Mouse (Mus musculus) T-helper 1 cell (primary cell): Measurements from ENCODE around the gene Slc35d2.

ENCODE experiments used
- in situ Hi-C: fragments of 300-600 bp; cut with MboI, MseI; formaldehyde crosslinking; loops from one replicate; pipeline ENCODE4 v1.15.1; 2025; ENCODE audit warnings: high pct_unique_total_duplicates

Slc35d2 gene

DNA sequence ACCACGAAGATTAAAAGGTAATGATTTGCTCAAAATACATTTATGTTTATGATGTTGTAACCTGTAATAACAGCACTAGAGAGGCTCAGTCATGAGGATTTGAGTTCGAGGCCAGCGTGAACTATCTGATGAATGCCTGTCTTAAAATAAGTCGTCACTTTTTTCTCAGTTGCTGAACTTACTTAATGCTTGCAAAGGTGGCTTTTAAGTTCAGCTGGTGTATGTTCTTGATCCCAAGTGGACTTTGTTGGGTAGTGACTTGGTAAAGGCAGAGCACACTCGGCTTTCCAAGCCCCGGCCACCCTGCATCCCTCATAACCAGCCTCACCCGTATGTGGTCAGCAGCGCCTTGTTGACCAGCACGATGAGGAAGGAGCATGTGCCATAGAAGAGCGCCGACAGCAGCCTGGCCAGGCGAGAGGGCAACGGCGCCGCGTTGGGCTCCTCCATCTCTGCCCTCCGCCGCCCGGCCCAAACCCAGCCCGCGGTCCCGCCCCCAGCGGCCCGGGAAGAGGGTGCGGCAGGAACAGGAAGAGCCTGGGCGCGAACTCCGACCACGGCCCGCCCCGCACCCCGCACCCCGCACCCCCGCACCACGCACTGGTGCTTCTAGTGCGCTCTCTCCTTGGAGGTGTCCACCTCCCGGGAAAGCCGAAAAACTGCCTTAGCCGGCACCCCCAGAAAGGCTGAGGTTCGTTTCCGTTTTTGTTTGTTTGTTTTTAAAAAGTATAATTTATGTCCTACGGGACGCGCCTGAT, at the start of gene Slc35d2:
TSS of gene Slc35d2 (minus strand) at position 511 of the 758 bp plus-strand sequence.
- in situ Hi-C loops, result no loop called here

DNA sequence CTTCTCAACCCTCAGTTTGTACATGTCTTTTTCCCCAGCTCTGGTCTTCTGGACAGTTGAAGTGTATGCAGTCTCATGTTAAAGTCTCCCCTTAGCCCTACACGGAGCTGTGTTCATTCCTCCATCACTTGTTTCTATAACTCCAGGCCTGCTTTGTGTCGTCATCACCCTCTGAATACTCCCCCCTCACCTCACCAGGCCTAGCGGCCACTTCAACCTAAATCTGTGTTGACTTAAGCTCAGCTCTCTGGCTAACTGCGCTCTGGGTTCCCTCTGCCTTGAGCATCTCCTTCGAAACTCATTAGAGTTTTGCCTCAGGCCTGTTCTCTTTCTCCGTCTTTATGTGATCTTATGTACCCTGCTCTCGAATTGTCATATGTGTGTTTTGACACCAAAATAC, 48.8 kb upstream of the Slc35d2 start:
- in situ Hi-C loops, result loop anchor here (5.0 kb wide), 2 partner anchors 34 to 124 kb away; no protein-coding TSS in a partner anchor

DNA sequence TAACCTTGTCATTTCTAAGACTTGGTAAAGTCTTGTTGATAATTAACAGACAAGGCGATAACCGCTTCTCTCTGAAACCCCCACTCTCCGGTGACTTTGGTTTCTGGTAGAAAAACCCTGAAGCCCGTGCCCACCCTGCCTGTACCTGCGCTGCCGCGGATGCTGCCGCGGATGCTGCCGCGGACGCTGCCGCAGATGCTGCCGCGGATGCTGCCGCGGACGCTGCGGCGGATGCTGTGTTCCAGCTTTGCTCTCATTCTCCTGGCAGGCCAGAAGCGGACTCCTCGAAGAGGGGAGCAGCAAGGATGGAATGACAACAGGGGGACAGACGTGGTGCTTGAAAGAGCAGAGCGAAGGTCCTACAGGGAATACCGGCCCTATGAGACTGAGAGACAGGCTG, 40.6 kb upstream of the Slc35d2 start:
- in situ Hi-C loops, result loop anchor here (25.0 kb wide), 1 partner anchor 1068 kb away; no protein-coding TSS in a partner anchor

DNA sequence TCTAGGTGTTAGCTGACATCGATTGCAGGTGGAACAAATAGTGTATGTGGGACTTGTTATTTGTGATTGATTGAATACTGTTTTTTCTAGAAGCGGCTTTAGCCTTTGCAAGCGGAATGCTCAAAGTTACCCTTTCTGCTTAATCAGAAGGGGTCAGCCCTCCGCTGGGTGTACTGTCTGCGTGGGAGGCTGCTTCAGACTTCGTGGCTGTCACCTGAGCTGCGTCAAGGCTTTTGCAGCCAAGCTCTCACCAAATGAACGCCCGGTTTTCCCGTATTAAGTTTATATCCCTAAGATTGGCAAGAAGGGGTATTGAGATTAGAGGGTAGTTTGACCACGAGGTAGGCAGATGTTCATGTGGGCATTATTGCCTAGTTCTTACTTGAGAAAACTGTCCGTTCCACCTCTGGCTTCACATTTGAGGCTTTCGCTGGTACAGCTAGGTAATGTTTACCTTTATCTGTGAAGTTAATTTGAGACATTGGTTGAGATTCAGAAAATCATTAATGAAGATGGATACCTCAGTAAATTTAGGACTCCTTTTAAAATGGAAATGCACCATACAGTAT, 34.1 kb upstream of the Slc35d2 start:
- in situ Hi-C loops, result loop anchor here (25.0 kb wide), 1 partner anchor 1074 kb away; no protein-coding TSS in a partner anchor

DNA sequence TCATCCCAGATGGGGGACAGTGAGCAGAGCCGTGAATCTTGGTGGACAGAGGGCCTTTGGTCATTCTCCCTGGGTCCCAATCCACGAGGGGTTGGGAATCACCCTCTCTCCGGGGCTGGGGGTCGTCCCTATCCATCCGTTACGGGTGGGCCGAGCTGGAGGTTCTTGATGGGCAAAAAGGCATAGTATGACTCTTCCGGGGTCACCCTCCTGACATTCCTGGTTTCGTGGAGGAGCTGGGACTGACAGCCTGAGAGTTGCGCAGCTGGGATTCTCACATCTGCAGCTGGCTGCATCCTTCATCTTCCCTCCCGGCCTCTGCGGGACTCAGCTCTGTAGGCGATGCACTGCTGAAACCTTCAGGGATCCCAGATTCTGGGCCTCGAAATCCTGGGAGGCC, 33.5 kb upstream of the Slc35d2 start:
- in situ Hi-C loops, result loop anchor here (25.0 kb wide), 1 partner anchor 1075 kb away; no protein-coding TSS in a partner anchor

DNA sequence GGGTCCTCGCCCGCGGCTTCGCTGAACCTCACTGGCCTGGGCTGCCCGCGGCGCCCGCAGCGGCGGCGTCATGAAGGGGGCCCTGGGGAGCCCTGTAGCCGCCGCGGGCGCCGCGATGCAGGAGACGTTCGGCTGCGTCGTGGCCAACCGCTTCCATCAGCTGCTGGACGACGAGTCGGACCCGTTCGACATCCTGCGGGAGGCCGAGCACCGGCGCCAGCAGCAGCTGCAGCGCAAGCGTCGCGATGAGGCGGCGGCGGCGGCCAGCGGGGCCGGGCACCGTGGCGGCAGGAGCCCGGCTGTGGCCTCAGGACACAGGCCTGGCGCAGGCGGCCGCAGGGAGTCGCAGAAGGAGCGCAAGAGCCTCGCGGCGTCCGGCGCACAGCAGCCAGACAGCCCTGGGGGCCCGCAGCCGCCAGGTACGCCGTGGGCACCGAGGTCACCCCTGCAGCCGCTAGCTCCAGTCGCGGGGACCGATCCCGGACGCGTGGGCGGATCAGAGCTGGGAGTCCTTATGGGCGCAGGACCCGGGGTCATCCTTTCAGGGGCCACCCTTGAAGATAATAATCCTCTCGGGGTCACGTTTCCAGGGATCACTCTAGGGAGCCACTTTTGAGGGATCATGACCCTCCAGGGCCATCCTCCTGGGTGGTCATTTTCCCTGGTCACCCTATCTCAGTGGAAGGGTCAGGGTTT, 32.9 kb upstream of the Slc35d2 start:
- in situ Hi-C loops, result loop anchor here (25.0 kb wide), 1 partner anchor 1075 kb away; no protein-coding TSS in a partner anchor

DNA sequence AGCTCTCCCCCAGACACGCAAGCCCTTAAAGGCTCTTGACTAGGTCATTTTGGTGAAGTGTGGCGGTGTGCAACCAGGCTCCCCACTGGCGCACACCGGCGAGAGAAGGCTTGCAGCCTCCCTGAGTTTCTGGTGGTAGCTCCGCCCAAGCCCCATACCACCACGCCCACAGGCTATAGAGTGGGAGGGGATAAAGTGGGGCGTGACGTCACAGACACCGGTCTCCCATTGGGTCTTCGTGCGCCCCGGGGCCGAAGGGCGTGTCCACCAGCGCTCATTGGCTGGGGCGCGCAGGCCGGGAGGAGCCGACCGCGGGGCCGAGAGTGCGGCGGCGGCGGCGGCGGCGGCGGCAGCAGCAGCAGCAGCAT, 32.4 kb upstream of the Slc35d2 start, which contains the start of gene Habp4:
TSS of gene Habp4 (plus strand) at position 277 of the 368 bp plus-strand sequence.
- in situ Hi-C loops, result loop anchor here (25.0 kb wide), 1 partner anchor 1076 kb away; no protein-coding TSS in a partner anchor

DNA sequence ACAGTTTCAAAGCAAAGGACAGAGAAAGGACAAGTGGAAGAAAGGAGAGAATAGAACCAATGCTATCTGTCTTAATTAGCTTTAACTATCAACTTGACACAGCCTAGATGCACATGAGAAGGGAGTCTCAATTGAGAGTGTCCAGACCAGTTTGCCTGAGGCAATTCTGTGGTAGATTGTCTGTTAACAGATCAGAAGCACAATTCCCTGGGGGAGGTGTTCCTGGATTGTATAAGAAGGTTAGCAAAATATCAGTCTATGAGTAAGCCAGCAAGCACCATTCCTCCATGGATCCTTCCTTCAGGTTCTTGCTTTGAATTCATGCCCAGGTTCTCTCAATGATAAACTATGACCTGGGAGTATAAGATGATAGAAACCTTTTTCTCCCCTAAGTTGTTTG, 27.8 kb upstream of the Slc35d2 start:
- in situ Hi-C loops, result loop anchor here (25.0 kb wide), 1 partner anchor 1080 kb away; no protein-coding TSS in a partner anchor

DNA sequence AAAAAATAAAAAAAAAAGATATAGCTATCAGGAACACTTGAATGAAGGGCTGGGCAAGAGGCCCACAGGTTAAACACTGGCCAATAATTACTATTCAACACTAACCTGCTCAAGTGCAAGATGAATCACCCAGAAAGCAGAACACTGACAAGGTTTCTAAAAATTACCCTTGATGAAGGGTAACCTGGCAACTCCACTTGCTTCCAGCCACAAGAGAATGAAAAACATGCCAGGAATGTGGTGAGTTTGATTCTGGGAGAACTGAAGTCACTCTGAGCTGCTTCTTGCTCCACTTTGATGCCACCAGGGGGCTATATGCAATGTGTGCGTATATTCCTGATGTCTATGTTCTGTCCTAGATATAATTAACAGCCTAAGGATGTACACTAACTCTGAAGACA, 26.0 kb upstream of the Slc35d2 start:
- in situ Hi-C loops, result loop anchor here (25.0 kb wide), 1 partner anchor 1082 kb away; no protein-coding TSS in a partner anchor

DNA sequence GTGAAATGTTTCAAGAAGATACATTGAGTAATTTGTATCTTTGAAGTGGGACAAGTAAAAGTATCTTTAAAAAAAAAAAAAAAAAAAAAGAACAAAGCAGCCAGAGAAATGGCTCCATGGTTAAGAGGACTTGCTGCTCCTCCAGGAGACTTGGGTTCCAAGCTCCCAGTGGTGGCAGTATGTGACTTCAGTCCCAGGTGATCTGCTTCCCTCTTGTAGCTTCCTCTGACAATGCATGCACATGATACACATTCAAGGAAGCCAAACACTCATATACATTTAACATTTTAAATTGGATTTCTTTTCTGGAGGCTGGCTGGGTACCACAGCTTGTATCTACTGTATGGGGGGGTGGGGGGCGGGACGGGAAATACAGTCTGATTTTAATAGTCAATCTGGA, 25.5 kb upstream of the Slc35d2 start:
- in situ Hi-C loops, result loop anchor here (25.0 kb wide), 1 partner anchor 1083 kb away; no protein-coding TSS in a partner anchor

DNA sequence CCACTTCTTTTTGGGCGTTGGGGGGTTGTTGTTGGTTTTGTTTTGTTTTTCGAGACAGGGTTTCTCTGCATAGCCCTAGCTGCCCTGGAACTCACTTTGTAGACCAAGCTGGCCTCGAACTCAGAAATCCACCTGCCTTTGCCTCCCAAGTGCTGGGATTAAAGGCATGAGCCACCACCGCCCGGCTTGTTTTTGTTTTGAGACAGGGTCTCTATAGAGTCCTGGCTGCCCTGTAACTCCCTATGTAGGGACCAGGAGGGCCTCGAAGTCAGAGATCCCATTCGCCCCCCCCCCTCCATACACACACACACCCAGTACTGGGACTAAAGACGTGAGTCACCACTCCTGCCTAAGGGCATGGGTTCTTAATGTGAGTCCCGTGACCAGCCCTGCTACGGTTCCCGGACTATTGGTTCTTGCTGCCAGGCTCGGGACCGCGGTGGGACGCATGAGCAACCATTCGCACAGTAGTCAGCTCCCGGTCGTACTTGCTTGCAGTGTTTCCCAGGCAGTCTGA, 24.6 kb upstream of the Slc35d2 start:
- in situ Hi-C loops, result loop anchor here (25.0 kb wide), 1 partner anchor 1083 kb away; no protein-coding TSS in a partner anchor

DNA sequence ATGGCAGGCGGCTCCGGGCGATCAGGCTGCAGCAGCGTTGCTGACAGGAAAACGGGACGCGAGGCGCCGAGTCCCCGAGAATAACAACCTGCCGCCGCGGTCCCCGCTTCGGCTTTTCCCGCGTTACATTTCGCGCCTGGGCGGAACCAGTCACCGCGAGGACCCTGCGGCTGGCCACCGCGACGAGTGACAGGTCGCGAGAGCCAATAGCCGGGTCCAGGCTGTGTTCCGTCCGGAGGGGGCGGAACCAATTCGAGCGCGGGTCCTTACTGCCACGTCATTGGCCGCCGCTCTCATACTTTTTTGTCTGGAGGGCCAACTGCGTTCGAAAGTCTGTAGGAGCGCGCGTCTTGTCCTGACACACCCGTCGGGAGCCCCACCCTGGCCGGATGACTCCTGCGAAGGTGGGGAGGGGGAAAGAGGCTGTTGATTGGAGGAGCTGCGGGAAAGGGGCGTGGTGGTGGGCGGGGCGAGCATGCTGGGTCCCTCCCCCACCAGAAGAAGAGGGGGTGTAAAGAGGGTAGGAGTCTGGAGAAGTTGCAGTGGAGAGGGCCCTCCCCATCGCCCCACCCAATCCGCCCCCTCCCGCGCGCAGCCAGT, 24.0 kb upstream of the Slc35d2 start, which contains the start of gene Zfp367:
TSS of gene Zfp367 (minus strand) at position 120 of the 600 bp plus-strand sequence.
- in situ Hi-C loops, result loop anchor here (25.0 kb wide), 1 partner anchor 1084 kb away; no protein-coding TSS in a partner anchor

DNA sequence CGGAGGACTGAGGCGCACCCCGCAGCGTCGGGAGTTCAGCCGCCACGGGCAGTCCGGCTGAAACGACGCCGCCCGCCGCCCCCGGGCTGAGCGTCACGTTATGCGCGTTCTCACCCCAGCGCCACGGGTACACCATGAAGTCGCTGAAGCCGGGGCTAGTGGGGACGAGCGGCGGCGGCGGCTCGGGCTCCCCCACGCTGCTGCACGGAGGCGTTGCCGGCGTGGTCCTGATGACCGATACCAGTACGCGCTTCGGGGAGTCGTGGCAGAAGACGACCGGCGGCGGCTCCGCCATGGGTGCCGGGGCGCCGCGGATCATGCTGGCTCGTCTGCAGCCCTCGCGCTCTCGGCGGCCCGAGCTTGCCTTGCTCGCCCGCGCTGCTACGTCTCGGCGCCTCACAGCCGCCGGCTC, 23.5 kb upstream of the Slc35d2 start:
- in situ Hi-C loops, result loop anchor here (25.0 kb wide), 1 partner anchor 1085 kb away; no protein-coding TSS in a partner anchor

DNA sequence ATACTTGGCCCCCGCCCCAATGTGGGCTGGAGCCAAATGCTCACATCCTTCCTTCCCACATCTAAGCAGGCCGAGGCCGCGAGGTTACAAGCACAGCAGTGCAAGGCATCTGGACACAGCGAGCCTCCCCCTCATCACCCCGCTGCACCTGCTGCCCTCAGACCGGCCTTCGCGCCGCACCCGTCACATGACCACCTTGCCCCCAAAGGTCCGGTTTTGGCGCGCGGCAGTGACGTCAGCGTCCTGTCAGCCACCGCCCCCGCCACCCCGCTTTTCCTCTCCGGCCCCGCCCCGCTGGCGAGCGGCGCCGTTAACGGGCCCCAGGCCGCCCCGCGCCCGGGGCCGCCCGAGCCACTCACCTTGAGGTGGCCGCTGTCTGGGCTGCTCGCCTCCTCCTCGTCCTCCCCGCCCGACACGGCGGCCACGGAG, 23.1 kb upstream of the Slc35d2 start:
- in situ Hi-C loops, result loop anchor here (25.0 kb wide), 1 partner anchor 1085 kb away; no protein-coding TSS in a partner anchor

DNA sequence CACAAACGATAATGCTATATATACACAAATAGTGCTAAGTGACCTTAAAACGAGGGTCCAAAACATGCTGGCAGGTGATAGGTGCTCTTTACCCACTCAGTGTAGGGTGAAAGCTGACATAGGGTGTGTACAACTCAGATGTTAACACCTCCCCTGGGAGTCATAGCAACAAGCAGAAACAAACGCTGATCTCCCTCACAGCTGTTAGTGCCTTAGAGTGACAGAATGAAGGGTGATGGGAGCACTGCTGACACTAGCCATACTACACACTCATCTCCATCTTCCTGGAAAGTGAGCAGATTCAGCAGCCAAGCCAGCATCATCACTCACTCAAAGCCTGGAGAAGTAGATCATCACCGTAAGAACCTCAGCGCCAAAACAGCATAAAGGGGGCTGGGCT, 21.0 kb upstream of the Slc35d2 start:
- in situ Hi-C loops, result loop anchor here (25.0 kb wide), 1 partner anchor 1087 kb away; no protein-coding TSS in a partner anchor

DNA sequence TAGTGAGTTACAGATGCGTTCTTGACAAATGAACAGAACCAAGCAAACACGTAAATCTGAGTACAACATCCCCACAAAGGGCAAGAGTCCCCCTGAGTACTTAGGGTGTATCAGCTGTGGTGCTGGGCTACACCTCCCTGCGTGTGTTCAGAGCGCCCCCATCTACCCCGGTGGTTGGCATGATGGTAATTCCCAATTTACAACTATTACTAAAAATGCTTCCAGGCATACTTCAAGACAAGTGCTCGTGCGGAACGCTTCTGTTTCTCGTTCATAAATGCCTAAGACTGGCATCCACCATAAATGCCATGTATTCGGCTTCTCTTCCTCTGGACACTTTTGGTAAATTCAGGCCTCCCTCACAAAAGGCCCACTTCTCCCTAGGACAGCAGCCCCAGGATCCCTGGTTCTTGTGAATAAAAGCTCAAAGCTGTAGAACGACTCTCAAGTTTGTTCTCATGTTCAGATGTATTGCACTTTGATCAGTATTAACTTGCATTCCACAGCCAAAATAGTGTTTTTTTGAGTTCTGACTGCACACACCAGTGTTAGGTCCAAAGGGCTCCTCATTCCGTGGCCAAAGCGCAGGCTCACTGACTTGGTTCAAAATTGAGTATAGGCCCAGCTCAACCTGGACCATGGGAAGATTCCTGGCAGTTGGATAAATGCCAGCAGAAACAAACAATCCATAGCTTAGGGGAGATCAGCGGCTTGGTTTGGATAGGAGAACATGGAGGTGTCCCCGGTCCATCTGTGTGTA, 628 bp upstream of the Slc35d2 start:
- in situ Hi-C loops, result no loop called here

DNA sequence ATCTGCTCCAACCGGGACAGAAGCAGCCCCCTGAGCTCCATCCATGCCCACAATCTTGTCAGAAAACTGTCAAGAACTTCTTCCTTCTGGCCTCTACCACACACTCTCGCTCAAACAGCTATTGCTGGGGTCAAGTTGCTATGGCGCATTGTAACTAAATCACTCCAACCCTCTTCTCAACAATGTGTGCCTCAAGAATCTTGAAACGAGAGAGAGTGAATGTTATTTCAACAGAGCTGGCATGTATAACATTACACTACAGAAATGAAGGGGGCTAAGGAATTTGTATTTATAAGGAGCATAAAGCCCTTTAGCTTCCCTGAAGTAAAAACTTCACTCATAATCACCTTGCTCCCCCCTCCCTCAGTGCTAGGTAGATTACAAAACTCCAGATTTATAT, 2.9 kb downstream of the Slc35d2 start:
- in situ Hi-C loops, result no loop called here

DNA sequence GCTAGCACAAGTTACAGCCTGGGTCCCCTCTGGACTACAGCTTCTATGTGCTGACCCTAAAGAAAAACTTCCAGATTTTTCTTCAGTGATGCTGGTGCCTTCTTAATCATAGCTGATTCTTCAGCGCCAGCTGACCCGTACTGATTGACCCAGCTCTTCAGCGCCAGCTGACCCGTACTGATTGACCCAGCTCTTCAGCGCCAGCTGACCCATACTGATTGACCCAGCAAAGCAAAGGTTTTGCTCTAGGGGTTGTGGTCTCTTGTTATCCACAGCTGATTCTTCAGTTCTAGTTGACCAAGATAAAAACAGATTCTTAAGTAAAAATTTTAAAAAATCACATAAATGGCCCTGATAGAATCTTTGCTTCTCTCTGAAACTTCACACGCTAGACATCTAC, 4.3 kb downstream of the Slc35d2 start:
- in situ Hi-C loops, result no loop called here

DNA sequence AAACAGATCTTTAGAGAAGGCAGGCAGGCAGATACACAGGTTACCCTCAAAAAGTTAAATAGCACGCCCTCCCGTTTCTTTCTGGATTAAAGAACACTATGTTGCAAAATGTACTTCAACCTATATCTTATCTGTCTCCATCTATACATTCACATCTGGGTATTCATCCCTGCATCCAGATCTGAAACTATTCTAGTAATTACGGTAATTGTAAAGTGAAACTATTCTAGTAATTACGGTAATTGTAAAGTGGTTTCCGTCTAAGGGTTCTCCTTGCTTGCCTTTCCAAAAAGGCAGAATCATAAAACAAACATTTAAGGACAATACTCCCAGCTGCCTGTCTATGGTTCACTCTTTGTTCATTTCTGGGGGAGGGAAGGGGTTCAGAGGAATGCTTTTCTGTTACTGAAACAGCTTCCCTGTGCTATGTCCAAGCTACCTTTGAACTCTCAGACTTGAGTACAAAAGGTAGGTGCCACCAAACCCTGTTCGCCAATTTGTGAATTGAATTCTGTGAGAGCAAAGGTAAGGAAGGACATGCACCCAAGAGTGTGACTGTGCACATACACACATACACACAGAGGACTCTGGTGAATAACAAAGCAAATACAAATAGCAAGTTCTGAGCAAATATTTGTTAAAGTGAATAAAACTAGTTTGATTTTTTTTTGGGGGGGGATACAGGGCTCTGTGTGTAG, 5.5 kb downstream of the Slc35d2 start:
- in situ Hi-C loops, result no loop called here

DNA sequence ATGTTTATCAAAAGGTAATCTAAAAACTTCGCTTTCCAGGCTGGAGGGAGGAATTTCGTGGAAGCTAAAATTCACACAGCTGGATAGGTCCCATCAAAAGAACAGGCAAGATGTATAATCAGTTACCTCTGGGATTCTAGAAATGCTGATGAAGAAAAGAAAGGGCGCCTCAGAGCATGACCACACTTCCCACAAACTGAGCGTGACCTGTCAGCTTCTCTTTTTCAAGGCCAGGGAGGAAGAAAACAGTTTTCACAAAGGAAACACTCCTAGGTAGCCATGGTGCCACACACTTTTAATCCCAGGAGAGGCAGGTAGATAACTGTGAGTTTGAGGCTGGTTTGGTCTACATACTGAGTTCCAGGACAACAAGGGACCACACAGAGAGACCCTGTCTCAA, 8.4 kb downstream of the Slc35d2 start:
- in situ Hi-C loops, result no loop called here
